Mouse (Mus musculus) central nervous system, embryonic 14 days (tissue): Measurements from ENCODE around the gene Polr2l. TPM values are rescaled to one million over a fixed set of nuclear protein-coding genes. Genes with fewer than 3 reads are reported as not detected.

Source experiments
- polyA plus RNA-seq: library from polyadenylated mRNA; depleted of rRNA; stranded (reverse); fragments of >200 nt; gene quantifications from 2 replicates; pipeline ENCODE4 v1.2.3, GENCODE M21; 2012; rRNA removed

Gene Polr2l
- 47.7 and 49.9 TPM in 2 replicates for polyA plus RNA-seq

GRCm38 (mm10) chr7:141475011-141475804 lies at the start of gene Polr2l, which contains the start of gene Tspan4:
Gene Polr2l (minus strand): TSS chr7:141475132.
Gene Tspan4 (plus strand): TSS chr7:141475240.

GRCm38 (mm10) chr7:141467230-141468030 lies 7.5 kb downstream of the Polr2l start, which contains the start of gene Cd151:
Gene Cd151 (plus strand): TSS chr7:141467392.

GRCm38 (mm10) chr7:141460391-141461113 lies 14.4 kb downstream of the Polr2l start, which contains the start of gene Cracr2b:
Gene Cracr2b (plus strand): TSS chr7:141461094.

GRCm38 (mm10) chr7:141454967-141455551 lies 19.9 kb downstream of the Polr2l start, which contains the start of gene Pnpla2:
Gene Pnpla2 (plus strand): TSS chr7:141455198.

GRCm38 (mm10) chr7:141447110-141447991 lies 27.6 kb downstream of the Polr2l start, which contains the start of gene Rplp2:
Gene Rplp2 (plus strand): TSS chr7:141447370.

GRCm38 (mm10) chr7:141443828-141444237 lies 31.1 kb downstream of the Polr2l start, which contains the start of gene Pidd1:
Gene Pidd1 (minus strand): TSS chr7:141444025.

GRCm38 (mm10) chr7:141437178-141438120 lies 37.5 kb downstream of the Polr2l start, which contains the start of gene Slc25a22:
Gene Slc25a22 (minus strand): TSS chr7:141437892.

GRCm38 (mm10) chr7:141429310-141429709 lies 45.6 kb downstream of the Polr2l start, which contains the start of gene Cend1:
Gene Cend1 (minus strand): TSS chr7:141429491.

Other genes with a start within 250 kb of the Polr2l start
- gene Phrf1, start 246.3 kb downstream of the Polr2l start, polyA plus RNA-seq: 33.3 and 39.2 TPM in 2 replicates
- 6.9 and 11.5 TPM in 2 replicates for gene Irf7, start 208.7 kb downstream of the Polr2l start, polyA plus RNA-seq
- 0.01 and 0.03 TPM in 2 replicates for gene Cdhr5, start 198.3 kb downstream of the Polr2l start, polyA plus RNA-seq
- gene Sct, start 196.0 kb downstream of the Polr2l start, polyA plus RNA-seq: 1.7 and 4.0 TPM in 2 replicates
- gene Drd4, start 183.1 kb downstream of the Polr2l start, polyA plus RNA-seq: 1.1 TPM in 2 replicates
- gene Deaf1, start 147.4 kb downstream of the Polr2l start, polyA plus RNA-seq: 74.1 and 82.3 TPM in 2 replicates
- 75.9 and 79.9 TPM in 2 replicates for gene Tmem80, start 147.4 kb downstream of the Polr2l start, polyA plus RNA-seq
- gene Eps8l2, start 136.3 kb downstream of the Polr2l start, polyA plus RNA-seq: 0.98 and 3.3 TPM in 2 replicates
- gene Taldo1, start 82.9 kb downstream of the Polr2l start, polyA plus RNA-seq: 259 and 309 TPM in 2 replicates
- 68.5 and 73.1 TPM in 2 replicates for gene Gatd1, start 61.0 kb downstream of the Polr2l start, polyA plus RNA-seq
- gene Cend1, start 45.6 kb downstream of the Polr2l start, polyA plus RNA-seq: 34.4 and 41.7 TPM in 2 replicates
- gene Slc25a22, start 37.2 kb downstream of the Polr2l start, polyA plus RNA-seq: 129 and 134 TPM in 2 replicates
- gene Pidd1, start 31.1 kb downstream of the Polr2l start, polyA plus RNA-seq: 17.0 and 20.2 TPM in 2 replicates
- gene Rplp2, start 27.8 kb downstream of the Polr2l start, polyA plus RNA-seq: 1,057 and 1,069 TPM in 2 replicates
- 16.5 and 18.9 TPM in 2 replicates for gene Pnpla2, start 19.9 kb downstream of the Polr2l start, polyA plus RNA-seq
- gene Cracr2b, start 14.0 kb downstream of the Polr2l start, polyA plus RNA-seq: 4.3 and 5.9 TPM in 2 replicates
- gene Cd151, start 7.7 kb downstream of the Polr2l start, polyA plus RNA-seq: 101 and 105 TPM in 2 replicates
- 30.6 and 45.5 TPM in 2 replicates for gene Tspan4, start 108 bp upstream of the Polr2l start, polyA plus RNA-seq
- 27.8 and 31.7 TPM in 2 replicates for gene Chid1, start 64.7 kb upstream of the Polr2l start, polyA plus RNA-seq
- 52.0 and 54.8 TPM in 2 replicates for gene Ap2a2, start 87.0 kb upstream of the Polr2l start, polyA plus RNA-seq
- gene Muc6, start 180.2 kb upstream of the Polr2l start, polyA plus RNA-seq: 0.04 and 0.05 TPM in 2 replicates
- 1.0 and 1.4 TPM in 2 replicates for gene Muc2, start 215.2 kb upstream of the Polr2l start, polyA plus RNA-seq